Mouse (Mus musculus) heart, postnatal 0 days (tissue): ENCODE results near the gene Rhd. TPM values are rescaled to one million over a fixed set of nuclear protein-coding genes. Genes with fewer than 3 reads are reported as not detected.

Experiments used
- ATAC-seq: fragments of 200-750 bp; cut with Nextera tagmentation; 2 replicates; pipeline ENCODE4 v1.8.0; 2017; ENCODE audit warnings: low read depth, moderate number of reproducible peaks, moderate library complexity; ENCODE audit not compliant: insufficient read depth
- DNase-seq: peaks from one replicate; pipeline ENCODE4 v3.0.0-alpha.2; 2016; ENCODE audit warnings: low spot score
- H3K27ac ChIP-seq: fragments of 300-500 bp; sonication (generic); 2 replicates; pipeline ENCODE4 v1.5.1; 2014; ENCODE audit warnings: low read depth, mild to moderate bottlenecking
- H3K27me3 ChIP-seq: fragments of 300-500 bp; sonication (generic); 2 replicates; pipeline ENCODE4 v1.6.1; 2014; ENCODE audit warnings: low read length, mixed read lengths; ENCODE audit not compliant: control insufficient read depth, insufficient read depth
- H3K36me3 ChIP-seq: fragments of 300-500 bp; sonication (generic); replicated peaks from 2 replicates; pipeline ENCODE4 v1.6.1; 2014; ENCODE audit warnings: low read length, mixed read lengths; ENCODE audit not compliant: control insufficient read depth, insufficient read depth
- H3K4me1 ChIP-seq: fragments of 300-500 bp; sonication (generic); 2 replicates; pipeline ENCODE4 v1.6.1; 2014; ENCODE audit warnings: antibody characterized with exemption; ENCODE audit not compliant: control insufficient read depth, insufficient read depth
- H3K4me2 ChIP-seq: fragments of 300-500 bp; sonication (generic); 2 replicates; pipeline ENCODE4 v1.6.1; 2014; ENCODE audit warnings: low read depth, mild to moderate bottlenecking, low read length, moderate library complexity
- H3K4me3 ChIP-seq: fragments of 300-500 bp; sonication (generic); 2 replicates; pipeline ENCODE4 v1.5.1; 2014; ENCODE audit warnings: low read depth, low read length
- H3K9ac ChIP-seq: fragments of 300-500 bp; sonication (generic); replicated peaks from 2 replicates; pipeline ENCODE4 v1.6.1; 2014; ENCODE audit warnings: low read depth, low read length, mixed read lengths
- H3K9me3 ChIP-seq: fragments of 300-500 bp; sonication (generic); replicated peaks from 2 replicates; pipeline ENCODE4 v1.6.1; 2016; ENCODE audit warnings: low read length; ENCODE audit not compliant: control insufficient read depth
- CTCF ChIP-seq: IDR thresholded peaks from 2 replicates; pipeline ENCODE4 v1.5.1; 2016; ENCODE audit warnings: antibody characterized with exemption, control low read depth, low read depth
- EP300 ChIP-seq: IDR thresholded peaks from 2 replicates; pipeline ENCODE4 v1.6.1; 2016; ENCODE audit warnings: antibody characterized with exemption, low read depth
- WGBS: fragments of 180-500 bp; shearing (Covaris S2); extraction: QIAGEN DNeasy Blood & Tissue Kit; methylation state at CpG from one replicate; pipeline ENCODE4 v1.1.7; 2014; 5-methylcytosine and 5-hydroxymethylcytosine counted together
- polyA plus RNA-seq: library from polyadenylated mRNA; unstranded; fragments of >200 nt; fragmentation: Nextera tagmentation; extraction: Ambion mirVana; gene quantifications from 2 replicates; pipeline ENCODE4 v1.2.1, GENCODE M21; 2015
- total RNA-seq: library from RNA; depleted of rRNA; stranded (reverse); fragments of >200 nt; gene quantifications from 2 replicates; pipeline ENCODE4 v1.2.3, GENCODE M21; 2014; ENCODE audit warnings: low replicate concordance

The Rhd gene
- total and polyA plus RNA-seq, 2 experiments from 2014 or later: 7.7 to 10.3 TPM

DNA sequence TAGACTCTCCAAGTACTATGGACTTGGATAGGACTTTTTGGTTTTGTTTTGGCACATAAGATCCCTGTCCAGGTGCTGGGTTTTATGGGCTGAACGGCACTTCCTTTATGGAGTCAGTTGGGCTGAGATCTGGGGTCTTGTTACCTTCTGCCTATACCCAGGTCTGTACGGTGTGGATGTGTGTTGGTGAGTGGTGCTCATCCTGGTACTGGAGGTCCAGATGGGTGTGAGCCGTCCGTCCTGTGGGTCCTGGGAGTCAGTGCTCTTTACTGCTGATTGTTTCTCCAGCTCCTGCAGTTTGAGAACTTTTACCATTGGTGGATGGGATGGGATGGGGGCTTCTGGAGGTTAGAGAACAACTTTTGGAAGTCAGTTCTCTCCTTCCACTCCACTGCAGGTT lies 57.4 kb downstream of the Rhd start:
- H3K27me3 ChIP-seq: no peaks in the 10 kb centered on the region
- no peak overlapping the region for H3K27ac ChIP-seq
- TF ChIP-seq EP300 (no peak), CTCF (no peak)
- peaks cover 3% of the 10 kb centered on the region for H3K4me1 ChIP-seq
- peaks cover 17% of the 10 kb centered on the region for H3K36me3 ChIP-seq
- H3K4me3 ChIP-seq: no peak overlapping the region
- 92% methylated on average over 4 of the region's 4 CpGs for WGBS
- DNase-seq (no peak), ATAC-seq (no peak)
- no peak overlapping the region for H3K9ac ChIP-seq
- H3K9me3 ChIP-seq: no peaks in the 10 kb centered on the region
- H3K4me2 ChIP-seq: no peak overlapping the region

GRCm38 (mm10) chr4:134922111-134922924 lies 58.0 kb downstream of the Rhd start:
- ATAC-seq (no peak), DNase-seq (peak; percentile 54)
- Histone ChIP-seq H3K4me1 (peaks cover 3% of the 10 kb centered on the region), H3K27me3 (no peaks in the 10 kb centered on the region), H3K4me2 (peak overlapping the region; percentile 84), H3K9me3 (no peaks in the 10 kb centered on the region), H3K4me3 (peak overlapping the region; percentile 96), H3K9ac (peak overlapping the region; percentile 78), H3K27ac (peak overlapping the region; percentile 93), H3K36me3 (peaks cover 23% of the 10 kb centered on the region)
- WGBS: 47% methylated on average over 10 of the region's 10 CpGs
- TF ChIP-seq CTCF (no peak), EP300 (no peak)

- H3K4me3 ChIP-seq: peak overlapping the region; percentile 96
- H3K27me3 ChIP-seq: no peaks in the 10 kb centered on the region
- TF ChIP-seq CTCF (no peak), EP300 (no peak; the same call in 1 of the 2 replicates)
- ATAC-seq (peak; percentile 65), DNase-seq (peak; percentile 66)
- H3K4me1 ChIP-seq: peaks cover 3% of the 10 kb centered on the region
- H3K9ac ChIP-seq: peak overlapping the region; percentile 78
- peak overlapping the region; percentile 84 for H3K4me2 ChIP-seq
- peaks cover 29% of the 10 kb centered on the region for H3K36me3 ChIP-seq
- WGBS: under 1% methylated on average over 13 of the region's 13 CpGs
- peak overlapping the region; percentile 93 for H3K27ac ChIP-seq
- H3K9me3 ChIP-seq: no peaks in the 10 kb centered on the region
Observed at GRCm38 (mm10) chr4:134922925-134923244, 58.5 kb downstream of the Rhd start.

DNA sequence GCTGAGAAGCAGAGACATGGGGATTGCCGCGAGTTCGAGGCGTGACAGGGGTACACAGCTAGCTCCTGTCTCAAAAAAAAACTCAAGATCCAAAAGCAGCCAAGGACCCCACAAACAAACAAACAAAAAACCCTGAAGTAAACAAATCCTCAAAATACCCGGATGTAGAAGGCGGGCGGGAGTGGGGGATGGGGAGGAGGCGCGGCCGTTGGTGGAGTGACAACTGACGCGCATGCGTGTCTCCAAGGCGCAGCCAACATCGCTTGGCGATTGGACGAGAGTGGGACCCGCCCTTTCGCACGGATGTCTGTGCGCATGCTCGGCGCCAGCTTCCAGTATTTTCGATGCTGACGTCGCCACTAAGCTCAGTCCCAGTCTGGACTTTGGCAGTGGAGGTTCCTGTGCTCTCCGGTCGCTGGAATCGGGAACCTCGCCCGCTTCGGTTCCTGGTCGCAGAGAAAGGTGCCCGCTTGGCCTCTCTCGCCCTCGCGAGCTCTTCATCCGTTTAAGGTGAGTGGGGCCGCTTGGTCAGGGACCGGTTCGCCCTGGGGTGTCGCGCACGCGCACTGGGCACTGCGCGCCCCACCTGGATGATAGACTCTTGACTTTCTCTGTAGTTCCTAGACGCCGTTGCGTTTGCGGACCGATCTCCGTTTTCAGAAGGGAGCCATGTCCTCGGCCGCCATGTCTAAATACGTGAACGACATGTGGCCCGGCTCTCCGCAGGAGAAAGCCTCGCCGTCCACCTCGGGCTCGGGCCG lies 59.1 kb downstream of the Rhd start, which contains the start of gene Rsrp1:
Gene Rsrp1, plus strand, starts transcription at position 335 of the 761 bp plus-strand sequence.
- Histone ChIP-seq H3K27ac (peak within 1 kb of the TSS; percentile 98), H3K27me3 (no peaks in the 10 kb centered on the region), H3K9ac (peak within 1 kb of the TSS; percentile 99), H3K9me3 (no peaks in the 10 kb centered on the region), H3K36me3 (peaks cover 34% of the 10 kb centered on the region), H3K4me2 (peak within 1 kb of the TSS; percentile 84), H3K4me3 (peak within 1 kb of the TSS; percentile 96), H3K4me1 (peaks cover 3% of the 10 kb centered on the region)
- TF ChIP-seq EP300 (peak; percentile 70; the same call in 1 of the 2 replicates), CTCF (no peak)
- WGBS: under 1% methylated on average over 64 of the region's 64 CpGs
- ATAC-seq: peak; percentile 93
- DNase-seq: peak; percentile 99

DNA sequence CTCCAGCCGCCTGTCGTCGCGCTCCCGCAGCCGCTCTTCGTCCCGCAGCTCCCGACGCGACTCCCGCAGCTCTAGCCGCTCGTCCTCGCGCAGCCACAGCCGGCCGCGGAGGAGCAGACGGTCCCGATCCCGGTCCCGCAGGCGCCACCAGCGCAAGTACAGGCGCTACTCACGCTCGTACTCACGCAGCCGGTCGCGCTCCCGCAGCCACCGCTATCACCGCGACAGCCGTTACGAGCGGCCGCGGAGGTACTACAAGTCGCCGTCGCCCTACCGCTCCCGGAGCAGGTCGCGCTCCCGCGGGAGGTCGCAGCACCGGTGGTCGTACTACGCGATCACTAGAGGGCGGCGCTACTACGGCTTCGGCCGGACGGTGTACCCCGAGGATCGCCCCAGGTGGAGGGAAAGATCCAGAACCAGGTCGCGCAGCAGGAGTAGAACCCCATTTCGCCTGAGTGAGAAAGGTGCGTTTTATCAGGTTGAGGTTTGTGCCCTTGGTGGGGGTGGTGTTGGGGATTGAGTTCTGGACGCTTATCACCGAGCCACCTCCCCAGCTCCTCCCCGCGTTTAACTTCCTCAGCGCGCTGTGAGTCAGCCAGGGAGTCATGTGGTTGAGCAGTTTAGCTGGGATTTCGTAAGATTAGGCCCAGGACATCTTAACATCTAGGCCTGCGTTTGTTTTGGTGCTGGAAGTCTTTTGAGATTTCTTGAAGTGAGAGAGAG lies 59.8 kb downstream of the Rhd start:
- H3K9ac ChIP-seq: peak overlapping the region; percentile 99
- WGBS: under 1% methylated on average over 74 of the region's 75 CpGs
- TF ChIP-seq CTCF: no peak
- TF ChIP-seq EP300: no peak
- H3K27me3 ChIP-seq: no peaks in the 10 kb centered on the region
- H3K4me3 ChIP-seq: peak overlapping the region; percentile 96
- no peaks in the 10 kb centered on the region; the same call in 1 of the 2 replicates for H3K4me1 ChIP-seq
- peak overlapping the region; percentile 83 for H3K4me2 ChIP-seq
- no peaks in the 10 kb centered on the region for H3K9me3 ChIP-seq
- peak; percentile 86 for DNase-seq
- H3K27ac ChIP-seq: peak overlapping the region; percentile 98
- peak; percentile 27 for ATAC-seq
- peaks cover 34% of the 10 kb centered on the region for H3K36me3 ChIP-seq
